Mouse (Mus musculus) layer of hippocampus, postnatal 36 days (tissue): ENCODE measurements around the gene Lmntd1. TPM values are rescaled to one million over a fixed set of nuclear protein-coding genes. Genes with fewer than 3 reads are reported as not detected.

ENCODE experiments used
- DNase-seq, 2 experiments: peaks; one replicate each; pipeline ENCODE4 v3.0.0; 2022
- total RNA-seq, 2 experiments: library from RNA; stranded (reverse); gene quantifications; 2 replicates each; pipeline ENCODE4 v1.2.3; 2021

Lmntd1 gene
- total RNA-seq, 2 experiments from 2014 or later = 0.68 to 0.87 TPM

DNA sequence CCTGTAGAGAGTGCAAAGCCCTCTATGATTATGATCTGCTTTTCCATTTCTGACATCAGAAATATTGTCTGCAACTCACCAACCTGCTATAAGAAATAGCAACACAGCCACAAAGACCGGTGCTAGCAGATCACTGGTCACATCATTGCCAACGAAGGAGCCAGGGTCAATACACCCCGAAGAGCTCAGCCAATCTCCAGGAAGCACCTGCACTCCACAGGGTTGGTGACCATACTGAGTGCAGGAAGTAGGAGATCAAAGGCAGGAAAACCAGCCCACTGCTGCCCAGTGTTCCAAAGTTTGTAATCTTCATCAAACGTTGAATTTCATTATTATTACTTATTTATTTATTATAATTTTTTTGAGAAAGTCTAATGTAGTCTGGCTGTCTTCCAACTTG lies 9.5 kb downstream of the Lmntd1 start:
- no peak for DNase-seq

GRCm38 (mm10) chr6:145604126-145604525 lies 10.0 kb downstream of the Lmntd1 start:
- DNase-seq = no peak

GRCm38 (mm10) chr6:145598794-145599555 lies 15.1 kb downstream of the Lmntd1 start:
- no peak for DNase-seq

DNA sequence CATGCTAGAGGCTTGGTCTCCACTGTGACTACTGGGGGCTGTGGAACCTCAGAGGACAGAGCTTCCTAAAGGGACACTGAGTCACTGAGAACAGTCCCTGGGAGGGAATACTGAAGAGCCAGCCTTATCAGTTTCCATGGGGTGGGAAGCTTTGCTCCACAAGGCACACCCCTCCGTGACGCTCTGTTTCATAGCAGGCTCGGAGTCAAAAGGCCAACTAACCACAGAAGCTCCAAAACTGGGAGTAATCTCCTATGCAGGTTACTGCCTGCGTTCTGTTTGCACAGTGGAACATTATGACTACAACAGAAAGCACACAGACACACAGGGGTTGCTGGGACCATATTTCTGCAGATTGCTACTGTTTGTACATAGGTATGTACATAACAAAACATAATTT lies 18.2 kb downstream of the Lmntd1 start:
- DNase-seq = no peak

- DNase-seq = no peak
Measured at GRCm38 (mm10) chr6:145593991-145594390, 20.1 kb downstream of the Lmntd1 start.

- DNase-seq = no peak
Measured at GRCm38 (mm10) chr6:145592531-145592998, 21.6 kb downstream of the Lmntd1 start.

DNA sequence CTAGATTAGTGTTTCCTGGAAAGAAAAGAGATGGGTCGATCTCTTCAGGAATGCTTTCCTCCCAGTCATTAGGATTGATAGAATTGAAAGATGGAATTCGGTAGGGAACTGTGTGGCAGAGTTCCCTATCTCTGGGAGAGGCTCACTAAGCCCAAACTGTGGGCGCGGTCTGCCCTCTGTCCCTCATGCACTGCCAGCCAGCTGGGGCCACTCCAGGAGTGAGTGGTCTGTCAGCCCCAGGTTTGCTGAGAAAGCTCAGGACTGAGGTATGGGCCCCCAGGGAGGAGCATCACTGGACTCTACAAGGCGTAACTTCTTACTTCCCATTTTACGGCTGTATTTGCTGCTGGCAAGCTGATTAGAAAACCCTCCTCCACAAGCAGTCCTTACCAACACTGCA lies 22.1 kb downstream of the Lmntd1 start:
- no peak for DNase-seq

DNA sequence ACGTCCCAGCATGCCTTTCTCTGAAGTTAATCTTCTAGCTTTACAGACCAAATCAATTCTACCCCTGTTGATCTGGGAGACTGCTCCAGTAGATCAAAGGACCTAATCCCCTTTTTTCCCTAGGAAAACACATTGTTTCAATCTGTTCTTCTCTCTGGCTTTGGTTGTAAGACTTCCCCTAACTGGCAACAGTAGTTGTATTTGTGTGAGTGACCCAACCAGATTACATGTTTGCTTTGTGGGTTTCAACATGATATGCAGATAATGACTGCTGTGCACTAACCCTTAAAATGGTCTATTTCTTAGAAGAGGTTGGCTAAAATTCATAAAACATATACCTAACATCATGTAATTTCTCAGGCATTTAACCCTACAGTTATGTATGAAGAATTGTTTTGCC lies 22.5 kb downstream of the Lmntd1 start:
- DNase-seq = no peak

- no peak for DNase-seq
Measured at GRCm38 (mm10) chr6:145590501-145591293, 23.4 kb downstream of the Lmntd1 start.

DNA sequence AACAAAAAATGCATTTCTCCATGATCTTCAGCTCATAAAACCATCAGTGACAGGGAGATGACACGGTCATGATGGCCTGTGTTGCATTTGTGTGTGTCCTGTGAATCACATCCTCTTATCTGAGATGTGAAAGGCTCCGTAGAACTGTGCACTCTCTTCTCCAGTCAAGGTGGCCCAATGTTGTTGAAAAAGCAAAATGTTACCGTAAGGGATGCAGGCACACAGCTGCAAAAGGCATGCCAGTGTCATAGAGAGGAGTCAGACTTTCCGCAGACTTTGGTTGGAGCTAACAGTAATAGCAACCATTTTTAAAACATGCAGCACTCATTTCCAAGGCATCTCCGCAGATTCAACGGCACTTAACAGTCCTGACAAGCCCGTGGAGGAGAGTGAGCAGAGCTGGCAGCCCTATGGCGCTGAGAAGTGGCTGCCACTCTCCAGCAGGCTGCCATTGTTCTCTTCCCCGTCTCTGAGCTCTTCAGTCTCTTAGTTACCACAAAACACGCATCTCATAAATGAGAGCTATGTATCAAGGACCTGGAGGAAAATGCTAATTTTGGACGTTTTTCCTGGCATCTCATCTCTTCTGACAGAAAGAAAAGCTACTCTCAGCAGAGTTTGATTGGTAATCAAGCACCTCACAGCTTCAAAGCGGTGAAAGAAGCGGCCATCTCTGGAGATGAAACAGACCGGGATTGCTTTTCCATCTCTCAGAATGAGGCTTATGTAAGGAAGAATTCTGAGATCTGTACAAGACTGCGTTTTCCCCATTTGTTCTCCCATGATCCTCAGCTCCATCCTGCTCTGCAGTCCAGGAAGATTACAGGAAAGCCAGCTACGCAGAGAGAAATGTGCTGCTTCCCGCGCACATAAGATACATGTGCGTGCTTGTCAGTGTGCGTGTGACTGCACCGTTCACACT lies 28.8 kb downstream of the Lmntd1 start:
- no peak for DNase-seq

DNA sequence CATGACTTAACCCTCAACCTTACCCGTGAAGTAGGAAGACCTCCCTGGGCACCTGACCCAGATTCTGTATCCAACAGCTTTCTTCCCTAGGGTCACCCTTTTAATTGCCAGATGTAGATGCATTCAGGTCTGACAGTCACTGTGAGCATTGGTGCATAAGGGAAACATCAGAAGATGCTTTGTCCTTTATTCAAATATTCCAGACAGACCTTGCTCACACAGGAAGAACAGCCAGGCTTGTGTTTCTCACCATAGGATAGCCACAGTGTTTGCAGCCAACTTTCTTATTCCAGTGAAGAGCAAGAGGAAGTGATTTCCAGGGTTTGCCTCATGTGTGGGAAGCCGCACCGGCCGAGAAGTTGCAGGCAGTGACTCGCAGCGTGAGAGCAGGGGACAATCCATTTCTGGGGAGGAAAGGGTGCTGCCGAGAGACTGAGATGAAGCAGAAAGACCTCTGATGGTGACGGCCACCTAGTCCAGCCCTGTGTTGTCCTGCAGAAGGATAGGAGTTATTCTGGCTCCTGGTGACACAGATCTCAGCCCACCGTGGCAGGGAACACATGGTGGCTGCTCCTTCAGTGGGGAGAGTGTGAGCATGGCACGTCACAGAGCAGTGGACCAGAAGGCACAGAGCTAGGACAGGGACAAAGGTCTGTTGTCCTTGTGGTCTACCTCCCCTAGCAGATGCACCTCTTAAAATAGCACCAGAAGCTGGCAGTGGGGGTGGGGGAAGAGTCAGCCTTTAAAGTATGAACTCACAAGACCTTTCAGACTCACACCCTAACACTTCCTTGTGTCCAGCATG lies 32.6 kb downstream of the Lmntd1 start:
- no peak for DNase-seq

DNA sequence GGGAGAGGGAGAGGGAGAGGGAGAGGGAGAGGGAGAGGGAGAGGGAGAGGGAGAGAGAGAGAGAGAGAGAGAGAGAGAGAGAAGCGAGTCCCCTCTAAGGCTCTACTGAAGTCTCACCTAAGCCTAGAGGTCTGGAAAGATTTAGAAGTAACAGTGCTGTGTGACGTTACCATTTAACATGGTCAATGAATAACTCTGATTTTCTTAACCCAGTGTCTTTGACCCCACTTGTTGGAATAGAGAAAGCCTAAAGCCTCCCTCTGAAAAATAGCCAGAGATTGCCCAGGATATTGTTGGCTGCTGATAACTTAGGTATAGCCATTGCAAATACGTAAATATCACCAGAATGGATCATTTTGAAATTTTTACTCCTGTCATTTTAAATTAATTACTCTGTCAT lies 34.4 kb downstream of the Lmntd1 start:
- DNase-seq = no peak

- no peak for DNase-seq
Measured at GRCm38 (mm10) chr6:145578457-145579185, 35.5 kb downstream of the Lmntd1 start.

GRCm38 (mm10) chr6:145576762-145577161 lies 37.4 kb downstream of the Lmntd1 start:
- DNase-seq = no peak

- no peak for DNase-seq
Measured at GRCm38 (mm10) chr6:145573250-145574013, 40.7 kb downstream of the Lmntd1 start.

DNA sequence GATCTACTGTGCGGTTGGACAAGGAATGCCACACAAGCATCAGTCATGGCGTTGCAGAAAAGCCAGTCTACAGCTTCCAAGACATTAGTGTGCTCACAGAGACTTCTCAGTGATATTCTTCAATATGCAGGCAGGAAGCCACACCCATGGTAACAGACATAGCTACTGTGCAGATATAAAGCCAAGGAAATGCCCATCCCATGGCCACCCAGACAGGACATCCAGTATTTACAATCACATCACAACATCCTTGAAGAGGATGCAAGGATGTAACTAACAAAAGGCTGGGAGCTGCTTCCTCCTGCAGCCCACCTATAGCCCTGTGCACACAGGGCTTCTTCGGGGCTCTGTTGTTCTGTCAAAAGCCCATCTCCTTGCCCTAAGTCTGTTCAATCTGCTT lies 45.4 kb downstream of the Lmntd1 start:
- no peak for DNase-seq

GRCm38 (mm10) chr6:145567832-145568231 lies 46.3 kb downstream of the Lmntd1 start:
- DNase-seq = no peak

DNA sequence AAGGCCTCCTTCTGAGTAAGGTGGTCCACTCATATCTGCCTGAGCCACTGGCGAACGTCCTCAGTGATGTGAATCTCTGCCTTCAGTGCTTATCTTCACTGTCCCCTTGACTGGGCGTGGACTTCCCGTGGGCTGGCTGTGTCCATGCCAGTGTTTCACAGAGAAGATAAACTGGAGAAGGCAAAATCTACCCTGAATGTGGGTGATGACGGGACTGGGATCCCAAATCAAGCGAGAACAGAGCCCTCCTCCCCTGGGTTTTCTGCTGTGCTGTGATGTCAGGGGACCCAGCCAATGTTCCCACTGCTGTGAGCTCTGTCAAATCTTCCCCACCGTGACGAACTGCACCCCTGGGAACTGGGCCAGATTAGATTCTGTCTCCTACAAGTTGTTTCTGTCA lies 46.8 kb downstream of the Lmntd1 start:
- no peak for DNase-seq

DNA sequence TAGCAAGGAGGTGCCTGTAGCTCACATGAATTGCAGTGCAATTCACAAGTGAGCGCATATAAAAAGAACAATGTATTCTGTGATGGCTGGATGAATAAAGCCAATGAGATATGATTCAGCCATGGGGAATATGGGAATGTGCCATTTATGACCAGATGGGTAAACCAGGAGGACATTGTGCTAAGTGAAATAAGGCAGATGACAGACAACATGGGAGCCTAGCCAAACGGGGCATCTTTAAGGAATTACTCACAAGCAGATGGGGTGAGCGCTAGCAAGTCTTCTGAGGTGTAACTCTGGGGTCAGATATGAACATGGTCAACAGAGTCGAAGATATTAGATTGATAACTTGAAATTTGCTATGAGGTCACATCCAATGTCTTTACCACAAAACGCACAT lies 48.5 kb downstream of the Lmntd1 start:
- no peak for DNase-seq

GRCm38 (mm10) chr6:145564671-145565070 lies 49.4 kb downstream of the Lmntd1 start:
- no peak for DNase-seq
